Mouse (Mus musculus) stomach, embryonic 15.5 days (tissue): ENCODE measurements around the gene Oxld1. TPM values are rescaled to one million over a fixed set of nuclear protein-coding genes. Genes with fewer than 3 reads are reported as not detected.
A peak's percentile ranks its signal among the peaks of the same experiment; 100 is the strongest.

ENCODE experiments used
- ATAC-seq: fragments of 200-750 bp; cut with Nextera tagmentation; 2 replicates; pipeline ENCODE4 v1.8.0; 2017; ENCODE audit warnings: low read depth, moderate number of reproducible peaks, moderate TSS enrichment; ENCODE audit not compliant: insufficient read depth, low FRiP score
- H3K27ac ChIP-seq: fragments of 300-500 bp; sonication (generic); 2 replicates; pipeline ENCODE4 v1.5.1; 2015; ENCODE audit warnings: mild to moderate bottlenecking, inconsistent platforms
- H3K27me3 ChIP-seq: fragments of 300-500 bp; sonication (generic); replicated peaks from 2 replicates; pipeline ENCODE4 v1.6.1; 2015; ENCODE audit warnings: inconsistent platforms
- H3K36me3 ChIP-seq: fragments of 300-500 bp; sonication (generic); 2 replicates; pipeline ENCODE4 v1.6.1; 2015; ENCODE audit warnings: inconsistent platforms
- H3K4me1 ChIP-seq: fragments of 300-500 bp; sonication (generic); 2 replicates; pipeline ENCODE4 v1.6.1; 2015; ENCODE audit warnings: inconsistent platforms
- H3K4me2 ChIP-seq: fragments of 300-500 bp; sonication (generic); 2 replicates; pipeline ENCODE4 v1.6.1; 2015; ENCODE audit warnings: mild to moderate bottlenecking, inconsistent platforms
- H3K4me3 ChIP-seq: fragments of 300-500 bp; sonication (generic); replicated peaks from 2 replicates; pipeline ENCODE4 v1.5.1; 2015; ENCODE audit warnings: inconsistent platforms
- H3K9ac ChIP-seq: fragments of 300-500 bp; sonication (generic); 2 replicates; pipeline ENCODE4 v1.6.1; 2015; ENCODE audit warnings: inconsistent platforms
- H3K9me3 ChIP-seq: fragments of 300-500 bp; sonication (generic); 2 replicates; pipeline ENCODE4 v1.6.1; 2016; ENCODE audit warnings: inconsistent platforms
- WGBS: fragments of 180-500 bp; shearing (Covaris S2); methylation state at CpG from one replicate; pipeline ENCODE4 v1.1.7; 2015; 5-methylcytosine and 5-hydroxymethylcytosine counted together
- polyA plus RNA-seq: library from polyadenylated mRNA; unstranded; fragments of >200 nt; fragmentation: Nextera tagmentation; extraction: Ambion mirVana; gene quantifications from 2 replicates; pipeline ENCODE4 v1.2.1, GENCODE M21; 2015

Gene Oxld1
- polyA plus RNA-seq, 1 experiment from 2014 or later: 15.7 TPM

DNA sequence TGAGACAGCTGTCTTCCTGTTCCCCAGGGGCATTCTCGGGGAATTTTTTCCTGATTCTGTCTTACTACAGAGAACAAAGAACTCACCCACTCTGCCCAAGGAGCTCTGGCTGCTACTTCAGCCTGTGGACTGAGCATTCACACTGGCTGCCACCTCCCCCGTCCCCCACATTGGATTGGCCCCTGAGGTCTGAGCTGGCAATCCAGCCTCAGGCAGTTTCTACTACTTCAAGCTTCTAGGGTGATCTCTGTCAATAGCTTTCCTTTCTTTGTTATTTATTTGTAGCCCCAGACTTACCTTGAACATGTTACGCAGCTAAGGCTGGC, 35.0 kb upstream of the Oxld1 start:
- peak overlapping the region; percentile 96 for H3K4me3 ChIP-seq
- peaks cover 36% of the 10 kb centered on the region for H3K36me3 ChIP-seq
- peak overlapping the region; percentile 96 for H3K4me2 ChIP-seq
- ATAC-seq: no peak
- no peaks in the 10 kb centered on the region for H3K27me3 ChIP-seq
- peak overlapping the region; percentile 17; the same call in 1 of the 2 replicates for H3K9ac ChIP-seq
- H3K27ac ChIP-seq: peak overlapping the region; percentile 90
- 30% methylated on average over 3 of the region's 3 CpGs for WGBS
- H3K4me1 ChIP-seq: peaks cover 33% of the 10 kb centered on the region
- no peaks in the 10 kb centered on the region for H3K9me3 ChIP-seq

DNA sequence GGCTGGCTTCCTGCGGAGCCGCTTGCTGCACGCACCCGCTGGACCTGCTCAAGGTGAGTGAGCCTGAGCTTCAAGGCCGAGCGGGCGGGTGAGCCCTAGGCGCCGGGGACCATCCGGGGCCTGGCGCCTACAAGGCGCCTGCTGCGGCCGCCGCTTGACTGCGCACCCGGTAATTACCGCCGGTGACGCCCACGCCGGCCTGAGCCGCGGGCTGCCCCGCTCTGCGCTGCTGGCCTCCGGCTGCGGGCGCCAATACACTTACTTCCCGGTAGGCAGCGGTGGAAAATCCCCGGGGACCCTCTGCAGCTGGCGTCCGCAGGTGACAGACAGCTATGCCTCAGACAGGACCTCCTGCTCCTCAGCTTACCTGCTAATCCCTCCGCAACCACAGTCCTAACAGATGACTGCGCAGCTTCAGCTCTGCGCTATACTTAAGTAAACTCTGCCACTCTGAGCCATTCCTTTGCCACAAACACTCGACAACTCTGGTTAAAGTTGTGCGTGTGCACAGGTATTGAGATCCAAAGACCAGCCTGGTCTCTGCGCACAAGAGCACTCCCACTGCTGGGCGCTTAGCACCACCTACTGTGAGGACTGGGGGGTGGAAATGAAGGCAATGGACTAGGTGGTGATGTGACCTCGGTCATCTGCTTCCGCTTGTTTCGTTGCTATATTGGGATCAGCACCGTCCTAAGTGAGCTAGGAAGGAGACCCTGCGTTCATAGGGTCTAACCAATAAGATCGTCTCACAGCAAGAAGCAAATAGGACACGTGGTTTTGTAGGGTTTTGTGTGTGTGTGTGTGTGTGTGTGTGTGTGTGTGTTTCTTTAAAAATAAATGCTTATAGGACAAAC, 34.4 kb upstream of the Oxld1 start:
- ATAC-seq: peak; percentile 15; the same call in 1 of the 2 replicates
- peaks cover 39% of the 10 kb centered on the region for H3K36me3 ChIP-seq

DNA sequence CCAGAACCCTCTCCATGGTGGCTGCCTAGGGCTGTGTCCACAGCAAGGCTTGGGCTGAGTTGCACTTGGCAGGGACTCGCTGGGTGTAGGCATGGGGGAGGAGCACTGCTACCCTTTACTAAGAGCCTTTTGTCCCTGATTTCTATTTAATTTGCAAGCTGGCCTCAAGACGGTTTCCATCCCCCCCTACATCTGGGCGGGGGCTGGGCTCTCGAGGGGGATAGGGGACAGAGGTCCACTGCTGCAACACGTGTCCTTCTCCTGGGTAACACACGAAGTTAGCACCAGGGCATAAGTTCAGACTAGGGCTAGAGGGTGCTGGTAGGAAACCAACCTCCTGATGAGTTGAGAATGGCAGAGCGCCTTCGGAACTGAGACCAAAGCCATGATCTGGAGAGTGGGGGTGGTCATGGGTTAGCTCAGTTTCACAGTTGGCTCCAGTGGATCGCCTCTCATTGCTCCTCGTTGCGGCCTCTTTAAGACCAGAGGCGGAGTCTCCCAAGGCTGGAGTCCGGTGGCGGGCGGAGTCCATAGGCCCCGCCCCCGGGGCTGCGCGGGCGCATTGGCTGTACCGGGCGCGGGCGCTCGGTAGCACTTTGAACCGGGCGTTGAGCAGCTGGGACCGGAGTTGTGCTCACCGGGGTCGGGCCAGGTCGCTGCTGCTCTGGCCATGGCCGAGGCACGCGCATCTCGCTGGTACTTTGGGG, 33.6 kb upstream of the Oxld1 start, which contains the start of gene Slc25a10:
Slc25a10 (plus strand) TSS at position 524 of the 707 bp plus-strand sequence.
- peak within 1 kb of the TSS; percentile 90 for H3K9ac ChIP-seq
- H3K27ac ChIP-seq: peak within 1 kb of the TSS; percentile 90
- WGBS: under 1% methylated on average over 35 of the region's 35 CpGs
- no peaks in the 10 kb centered on the region for H3K9me3 ChIP-seq
- peak within 1 kb of the TSS; percentile 96 for H3K4me2 ChIP-seq
- H3K36me3 ChIP-seq: peaks cover 42% of the 10 kb centered on the region
- peak; percentile 85 for ATAC-seq
- peak within 1 kb of the TSS; percentile 96 for H3K4me3 ChIP-seq
- H3K27me3 ChIP-seq: no peaks in the 10 kb centered on the region
- H3K4me1 ChIP-seq: peaks cover 33% of the 10 kb centered on the region

More for the DNA sequence above, 34.4 kb upstream of the Oxld1 start:
- H3K4me3 ChIP-seq: peak overlapping the region; percentile 96
- peak overlapping the region; percentile 90 for H3K27ac ChIP-seq
- peak overlapping the region; percentile 90 for H3K9ac ChIP-seq
- under 1% methylated on average over 48 of the region's 48 CpGs for WGBS
- H3K4me2 ChIP-seq: peak overlapping the region; percentile 96
- no peaks in the 10 kb centered on the region for H3K9me3 ChIP-seq
- no peaks in the 10 kb centered on the region for H3K27me3 ChIP-seq
- peaks cover 33% of the 10 kb centered on the region for H3K4me1 ChIP-seq

GRCm38 (mm10) chr11:120490291-120491046, 32.6 kb upstream of the Oxld1 start:
- no peaks in the 10 kb centered on the region for H3K9me3 ChIP-seq
- peak overlapping the region; percentile 90 for H3K27ac ChIP-seq
- H3K9ac ChIP-seq: peak overlapping the region; percentile 90; the same call in 1 of the 2 replicates
- H3K27me3 ChIP-seq: no peaks in the 10 kb centered on the region
- peak overlapping the region; percentile 96 for H3K4me2 ChIP-seq
- H3K4me1 ChIP-seq: peaks cover 39% of the 10 kb centered on the region
- no peak for ATAC-seq
- no peak overlapping the region for H3K4me3 ChIP-seq
- H3K36me3 ChIP-seq: peaks cover 37% of the 10 kb centered on the region
- whole genome bisulfite sequencing: 35% methylated on average over 4 of the region's 4 CpGs

GRCm38 (mm10) chr11:120489054-120489761, 31.3 kb upstream of the Oxld1 start:
- Histone ChIP-seq H3K4me3 (no peak overlapping the region), H3K9me3 (no peaks in the 10 kb centered on the region), H3K4me2 (no peak overlapping the region), H3K36me3 (peaks cover 29% of the 10 kb centered on the region), H3K4me1 (peaks cover 38% of the 10 kb centered on the region), H3K27me3 (no peaks in the 10 kb centered on the region), H3K27ac (peak overlapping the region; percentile 90), H3K9ac (no peak overlapping the region)
- ATAC-seq: peak; percentile 42
- WGBS: 61% methylated on average over 4 of the region's 4 CpGs

- 72% methylated on average over 4 of the region's 4 CpGs for WGBS
- no peak for ATAC-seq
- no peak overlapping the region for H3K9ac ChIP-seq
- no peak overlapping the region for H3K27ac ChIP-seq
- H3K4me3 ChIP-seq: no peak overlapping the region
- peaks cover 25% of the 10 kb centered on the region for H3K36me3 ChIP-seq
- H3K9me3 ChIP-seq: no peaks in the 10 kb centered on the region
- H3K4me2 ChIP-seq: no peak overlapping the region
- peaks cover 36% of the 10 kb centered on the region for H3K4me1 ChIP-seq
- no peaks in the 10 kb centered on the region for H3K27me3 ChIP-seq
These were observed 30.6 kb upstream of the Oxld1 start for GRCm38 (mm10) chr11:120488516-120488915.

- no peak for ATAC-seq
- Histone ChIP-seq H3K4me1 (peaks cover 16% of the 10 kb centered on the region), H3K9ac (peak overlapping the region; percentile 97), H3K36me3 (peaks cover 49% of the 10 kb centered on the region), H3K27ac (peak overlapping the region; percentile 73), H3K9me3 (no peaks in the 10 kb centered on the region), H3K4me2 (peak overlapping the region; percentile 82), H3K27me3 (no peaks in the 10 kb centered on the region), H3K4me3 (peak overlapping the region; percentile 100)
- 6% methylated on average over 10 of the region's 10 CpGs for WGBS
These were observed 27.4 kb upstream of the Oxld1 start for GRCm38 (mm10) chr11:120485251-120485650.

DNA sequence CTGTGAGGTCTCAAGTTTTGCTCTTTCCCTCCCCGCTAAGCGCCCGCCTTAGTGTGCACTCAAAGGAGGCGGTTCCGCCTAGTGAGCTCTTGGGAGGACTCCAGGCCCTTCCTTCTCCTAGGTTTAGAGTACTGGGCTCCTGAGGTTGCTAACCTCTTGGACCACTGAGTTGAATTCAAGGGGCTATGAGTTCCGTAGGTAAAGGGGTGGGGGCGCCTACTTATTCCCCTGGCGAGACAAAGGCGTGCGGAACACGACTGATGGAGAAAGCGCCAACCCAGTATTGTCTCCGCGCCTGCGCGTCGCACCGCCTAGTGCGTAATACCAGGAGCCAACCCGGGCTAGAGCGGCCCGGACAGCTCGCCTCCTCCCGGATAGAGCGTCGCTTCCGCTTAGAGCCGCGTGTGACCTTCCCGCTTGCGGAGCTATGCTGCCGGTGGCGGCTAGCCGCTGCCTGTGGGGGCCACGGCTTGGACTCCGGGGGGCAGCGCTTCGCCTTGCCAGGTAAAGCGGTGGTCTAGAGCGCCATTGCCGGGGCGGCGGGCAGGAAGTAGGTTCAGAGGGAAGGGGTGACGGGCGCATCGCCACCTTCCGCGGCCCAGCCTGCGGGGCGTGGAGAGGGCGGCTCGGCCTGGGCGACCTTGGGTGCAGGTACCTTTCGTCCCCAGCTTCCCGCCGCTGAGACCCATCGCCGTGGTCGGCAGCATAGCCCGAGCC, 26.6 kb upstream of the Oxld1 start, which contains the start of gene Mrpl12:
Mrpl12 (plus strand) TSS at position 349 of the 717 bp plus-strand sequence.
- Histone ChIP-seq H3K9me3 (no peaks in the 10 kb centered on the region), H3K27ac (peak within 1 kb of the TSS; percentile 84), H3K27me3 (no peaks in the 10 kb centered on the region), H3K4me1 (peaks cover 11% of the 10 kb centered on the region), H3K9ac (peak within 1 kb of the TSS; percentile 97), H3K4me3 (peak within 1 kb of the TSS; percentile 100), H3K36me3 (peaks cover 56% of the 10 kb centered on the region), H3K4me2 (peak within 1 kb of the TSS; percentile 82)
- peak; percentile 91 for ATAC-seq
- whole genome bisulfite sequencing: under 1% methylated on average over 59 of the region's 60 CpGs

DNA sequence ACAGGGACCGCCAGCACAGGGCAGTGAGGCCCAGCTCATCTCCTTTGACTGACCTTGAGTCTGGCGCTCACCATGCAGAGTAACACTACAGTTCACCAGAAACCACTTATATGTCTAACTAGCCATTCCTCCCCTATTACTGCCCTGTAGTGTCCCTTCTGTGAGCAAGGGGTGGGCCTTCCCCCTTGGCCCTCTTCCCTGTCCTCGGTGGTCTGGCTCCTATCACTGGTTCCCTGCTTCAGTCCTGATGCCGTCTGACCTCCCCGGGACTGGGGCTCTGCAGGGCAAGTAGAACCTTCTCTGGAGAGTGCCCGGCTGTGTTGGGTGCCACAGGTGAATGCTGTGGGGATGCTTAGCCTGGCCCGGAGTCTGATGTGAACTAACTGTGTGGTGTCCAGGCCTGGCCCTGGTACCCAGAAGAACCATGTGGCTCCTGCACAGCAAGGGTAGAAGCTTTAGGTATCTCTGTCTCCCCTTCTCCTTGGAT, 25.6 kb upstream of the Oxld1 start:
- peak overlapping the region; percentile 82 for H3K4me2 ChIP-seq
- H3K27me3 ChIP-seq: no peaks in the 10 kb centered on the region
- no peaks in the 10 kb centered on the region for H3K9me3 ChIP-seq
- 85% methylated on average over 7 of the region's 7 CpGs for WGBS
- H3K4me1 ChIP-seq: peaks cover 10% of the 10 kb centered on the region
- H3K36me3 ChIP-seq: peaks cover 60% of the 10 kb centered on the region
- H3K9ac ChIP-seq: no peak overlapping the region
- no peak for ATAC-seq
- H3K4me3 ChIP-seq: 0 out of 2 replicates have a peak overlapping the region, but pooled peaks have one; percentile 100
- peak overlapping the region; percentile 84; the same call in 1 of the 2 replicates for H3K27ac ChIP-seq

DNA sequence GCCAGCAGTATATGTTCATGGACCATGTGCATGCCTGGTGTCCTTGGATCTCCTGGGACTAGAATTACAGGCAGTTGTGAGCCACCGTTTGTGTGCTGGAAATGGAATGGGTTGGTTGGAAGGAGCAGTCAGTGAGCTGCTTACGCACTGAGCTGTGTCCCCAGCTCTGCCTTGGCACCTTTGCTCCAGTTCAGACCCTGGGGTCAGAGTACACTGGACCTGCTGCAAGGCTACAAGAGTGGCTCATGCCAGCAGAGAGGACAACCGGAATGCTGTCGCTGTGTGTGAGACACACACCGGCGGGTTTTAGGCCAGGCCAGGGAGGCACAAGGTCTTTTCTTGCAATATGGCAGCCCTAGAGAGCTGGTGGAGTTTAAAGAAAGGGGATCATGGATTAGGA, 14.2 kb upstream of the Oxld1 start:
- Histone ChIP-seq H3K27me3 (no peaks in the 10 kb centered on the region), H3K4me3 (no peak overlapping the region), H3K36me3 (peaks cover 59% of the 10 kb centered on the region), H3K27ac (no peak overlapping the region), H3K9ac (no peak overlapping the region), H3K4me2 (no peak overlapping the region), H3K4me1 (peaks cover 10% of the 10 kb centered on the region), H3K9me3 (no peaks in the 10 kb centered on the region)
- ATAC-seq: no peak
- WGBS: 88% methylated on average over 6 of the region's 6 CpGs
